Mouse (Mus musculus) stomach, embryonic 15.5 days (tissue): ENCODE data around the gene Dab2. TPM values are rescaled to one million over a fixed set of nuclear protein-coding genes. Genes with fewer than 3 reads are reported as not detected.

ENCODE experiments used
- ATAC-seq: fragments of 200-750 bp; cut with Nextera tagmentation; 2 replicates; pipeline ENCODE4 v1.8.0; 2017; ENCODE audit warnings: low read depth, moderate number of reproducible peaks, moderate TSS enrichment; ENCODE audit not compliant: insufficient read depth, low FRiP score
- H3K27ac ChIP-seq: fragments of 300-500 bp; sonication (generic); 2 replicates; pipeline ENCODE4 v1.5.1; 2015; ENCODE audit warnings: mild to moderate bottlenecking, inconsistent platforms
- H3K27me3 ChIP-seq: fragments of 300-500 bp; sonication (generic); replicated peaks from 2 replicates; pipeline ENCODE4 v1.6.1; 2015; ENCODE audit warnings: inconsistent platforms
- H3K36me3 ChIP-seq: fragments of 300-500 bp; sonication (generic); 2 replicates; pipeline ENCODE4 v1.6.1; 2015; ENCODE audit warnings: inconsistent platforms
- H3K4me1 ChIP-seq: fragments of 300-500 bp; sonication (generic); 2 replicates; pipeline ENCODE4 v1.6.1; 2015; ENCODE audit warnings: inconsistent platforms
- H3K4me2 ChIP-seq: fragments of 300-500 bp; sonication (generic); 2 replicates; pipeline ENCODE4 v1.6.1; 2015; ENCODE audit warnings: mild to moderate bottlenecking, inconsistent platforms
- H3K4me3 ChIP-seq: fragments of 300-500 bp; sonication (generic); replicated peaks from 2 replicates; pipeline ENCODE4 v1.5.1; 2015; ENCODE audit warnings: inconsistent platforms
- H3K9ac ChIP-seq: fragments of 300-500 bp; sonication (generic); 2 replicates; pipeline ENCODE4 v1.6.1; 2015; ENCODE audit warnings: inconsistent platforms
- H3K9me3 ChIP-seq: fragments of 300-500 bp; sonication (generic); 2 replicates; pipeline ENCODE4 v1.6.1; 2016; ENCODE audit warnings: inconsistent platforms
- WGBS: fragments of 180-500 bp; shearing (Covaris S2); methylation state at CpG from one replicate; pipeline ENCODE4 v1.1.7; 2015; 5-methylcytosine and 5-hydroxymethylcytosine counted together
- polyA plus RNA-seq: library from polyadenylated mRNA; unstranded; fragments of >200 nt; fragmentation: Nextera tagmentation; extraction: Ambion mirVana; gene quantifications from 2 replicates; pipeline ENCODE4 v1.2.1, GENCODE M21; 2015

The Dab2 gene
- polyA plus RNA-seq, 1 experiment from 2014 or later: 34.1 TPM

GRCm38 (mm10) chr15:6385241-6385640, 85.7 kb downstream of the Dab2 start:
- no peak overlapping the region for H3K4me2 ChIP-seq
- no peak overlapping the region for H3K9ac ChIP-seq
- no peaks in the 10 kb centered on the region for H3K27me3 ChIP-seq
- no peak overlapping the region for H3K4me3 ChIP-seq
- no peaks in the 10 kb centered on the region for H3K36me3 ChIP-seq
- no peak overlapping the region for H3K27ac ChIP-seq
- 17% methylated on average over 1 of the region's 1 CpGs for WGBS
- ATAC-seq: no peak
- H3K4me1 ChIP-seq: peaks cover 9% of the 10 kb centered on the region; the same call in 1 of the 2 replicates
- H3K9me3 ChIP-seq: no peaks in the 10 kb centered on the region

- peaks cover 12% of the 10 kb centered on the region; the same call in 1 of the 2 replicates for H3K4me1 ChIP-seq
- H3K4me3 ChIP-seq: peak overlapping the region; percentile 54
- H3K4me2 ChIP-seq: peak overlapping the region; percentile 82
- H3K27ac ChIP-seq: peak overlapping the region; percentile 66; the same call in 1 of the 2 replicates
- no peaks in the 10 kb centered on the region for H3K9me3 ChIP-seq
- 2% methylated on average over 49 of the region's 49 CpGs for whole genome bisulfite sequencing
- H3K27me3 ChIP-seq: no peaks in the 10 kb centered on the region
- H3K36me3 ChIP-seq: no peaks in the 10 kb centered on the region
- H3K9ac ChIP-seq: peak overlapping the region; percentile 25; the same call in 1 of the 2 replicates
- ATAC-seq: peak; percentile 88
These were observed 86.8 kb downstream of the Dab2 start for GRCm38 (mm10) chr15:6386159-6386951.

- no peaks in the 10 kb centered on the region for H3K27me3 ChIP-seq
- no peaks in the 10 kb centered on the region for H3K36me3 ChIP-seq
- ATAC-seq: no peak
- peak overlapping the region; percentile 66; the same call in 1 of the 2 replicates for H3K27ac ChIP-seq
- peaks cover 12% of the 10 kb centered on the region; the same call in 1 of the 2 replicates for H3K4me1 ChIP-seq
- no peaks in the 10 kb centered on the region for H3K9me3 ChIP-seq
- peak overlapping the region; percentile 25; the same call in 1 of the 2 replicates for H3K9ac ChIP-seq
- peak overlapping the region; percentile 82 for H3K4me2 ChIP-seq
- WGBS: 6% methylated on average over 19 of the region's 19 CpGs
- peak overlapping the region; percentile 54 for H3K4me3 ChIP-seq
These were observed 87.6 kb downstream of the Dab2 start for GRCm38 (mm10) chr15:6386961-6387728.

GRCm38 (mm10) chr15:6387729-6388070, 88.1 kb downstream of the Dab2 start:
- H3K4me2 ChIP-seq: peak overlapping the region; percentile 82
- peak overlapping the region; percentile 25; the same call in 1 of the 2 replicates for H3K9ac ChIP-seq
- WGBS: 18% methylated on average over 6 of the region's 6 CpGs
- ATAC-seq: no peak
- peaks cover 12% of the 10 kb centered on the region; the same call in 1 of the 2 replicates for H3K4me1 ChIP-seq
- H3K27ac ChIP-seq: 0 out of 2 replicates have a peak overlapping the region, but pooled peaks have one; percentile 35
- H3K4me3 ChIP-seq: peak overlapping the region; percentile 54
- no peaks in the 10 kb centered on the region for H3K9me3 ChIP-seq
- H3K27me3 ChIP-seq: no peaks in the 10 kb centered on the region
- no peaks in the 10 kb centered on the region for H3K36me3 ChIP-seq

- Histone ChIP-seq H3K27ac (0 out of 2 replicates have a peak overlapping the region, but pooled peaks have one; percentile 14), H3K4me3 (peak overlapping the region; percentile 54)
These were observed 88.6 kb downstream of the Dab2 start for GRCm38 (mm10) chr15:6388146-6388545.

GRCm38 (mm10) chr15:6388631-6389030, 89.0 kb downstream of the Dab2 start:
- Histone ChIP-seq H3K9me3 (no peaks in the 10 kb centered on the region), H3K4me2 (peak overlapping the region; percentile 82), H3K4me3 (peak overlapping the region; percentile 54), H3K27ac (no peak overlapping the region), H3K9ac (no peak overlapping the region), H3K36me3 (no peaks in the 10 kb centered on the region), H3K4me1 (peaks cover 12% of the 10 kb centered on the region; the same call in 1 of the 2 replicates), H3K27me3 (no peaks in the 10 kb centered on the region)
- no peak for ATAC-seq
- 95% methylated on average over 7 of the region's 7 CpGs for WGBS

More at GRCm38 (mm10) chr15:6388146-6388545, 88.6 kb downstream of the Dab2 start:
- no peaks in the 10 kb centered on the region for H3K9me3 ChIP-seq
- no peaks in the 10 kb centered on the region for H3K27me3 ChIP-seq
- ATAC-seq: no peak
- H3K4me2 ChIP-seq: peak overlapping the region; percentile 82
- WGBS: 51% methylated on average over 3 of the region's 3 CpGs
- H3K9ac ChIP-seq: no peak overlapping the region
- no peaks in the 10 kb centered on the region for H3K36me3 ChIP-seq
- H3K4me1 ChIP-seq: peaks cover 12% of the 10 kb centered on the region; the same call in 1 of the 2 replicates

GRCm38 (mm10) chr15:6390106-6390505, 90.5 kb downstream of the Dab2 start:
- H3K4me2 ChIP-seq: no peak overlapping the region
- no peaks in the 10 kb centered on the region for H3K36me3 ChIP-seq
- no peaks in the 10 kb centered on the region for H3K9me3 ChIP-seq
- no peak overlapping the region for H3K27ac ChIP-seq
- ATAC-seq: no peak
- H3K9ac ChIP-seq: no peak overlapping the region
- 63% methylated on average over 4 of the region's 4 CpGs for WGBS
- H3K4me3 ChIP-seq: no peak overlapping the region
- peaks cover 12% of the 10 kb centered on the region; the same call in 1 of the 2 replicates for H3K4me1 ChIP-seq
- no peaks in the 10 kb centered on the region for H3K27me3 ChIP-seq

- H3K27me3 ChIP-seq: no peaks in the 10 kb centered on the region
- no peak overlapping the region for H3K4me3 ChIP-seq
- 17% methylated on average over 2 of the region's 2 CpGs for WGBS
- ATAC-seq: 0 out of 2 replicates have a peak, but pooled peaks have one; percentile 15
- H3K27ac ChIP-seq: no peak overlapping the region
- no peak overlapping the region for H3K9ac ChIP-seq
- peaks cover 12% of the 10 kb centered on the region; the same call in 1 of the 2 replicates for H3K4me1 ChIP-seq
- H3K36me3 ChIP-seq: no peaks in the 10 kb centered on the region
- H3K4me2 ChIP-seq: no peak overlapping the region
- no peaks in the 10 kb centered on the region for H3K9me3 ChIP-seq
These were observed 91.1 kb downstream of the Dab2 start for GRCm38 (mm10) chr15:6390657-6391056.

GRCm38 (mm10) chr15:6391886-6392285, 92.3 kb downstream of the Dab2 start:
- H3K9me3 ChIP-seq: no peaks in the 10 kb centered on the region
- WGBS: 90% methylated on average over 3 of the region's 3 CpGs

GRCm38 (mm10) chr15:6393624-6394023, 94.0 kb downstream of the Dab2 start:
- Histone ChIP-seq H3K27ac (no peak overlapping the region), H3K4me1 (peaks cover 9% of the 10 kb centered on the region; the same call in 1 of the 2 replicates), H3K4me2 (no peak overlapping the region), H3K9ac (no peak overlapping the region), H3K4me3 (no peak overlapping the region), H3K36me3 (no peaks in the 10 kb centered on the region), H3K27me3 (no peaks in the 10 kb centered on the region), H3K9me3 (no peaks in the 10 kb centered on the region)
- no peak for ATAC-seq
- 92% methylated on average over 4 of the region's 4 CpGs for WGBS

More at GRCm38 (mm10) chr15:6391886-6392285, 92.3 kb downstream of the Dab2 start:
- peaks cover 12% of the 10 kb centered on the region; the same call in 1 of the 2 replicates for H3K4me1 ChIP-seq
- no peaks in the 10 kb centered on the region for H3K36me3 ChIP-seq
- H3K9ac ChIP-seq: no peak overlapping the region
- ATAC-seq: no peak
- H3K27me3 ChIP-seq: no peaks in the 10 kb centered on the region
- no peak overlapping the region for H3K4me3 ChIP-seq
- no peak overlapping the region for H3K27ac ChIP-seq
- no peak overlapping the region for H3K4me2 ChIP-seq

- H3K4me1 ChIP-seq: no peaks in the 10 kb centered on the region
- H3K27me3 ChIP-seq: no peaks in the 10 kb centered on the region
- no peaks in the 10 kb centered on the region for H3K36me3 ChIP-seq
- ATAC-seq: no peak
- H3K4me2 ChIP-seq: no peak overlapping the region
- WGBS: 84% methylated on average over 4 of the region's 4 CpGs
- H3K4me3 ChIP-seq: no peak overlapping the region
- no peak overlapping the region for H3K27ac ChIP-seq
- H3K9ac ChIP-seq: no peak overlapping the region
- H3K9me3 ChIP-seq: no peaks in the 10 kb centered on the region
These were observed 98.6 kb downstream of the Dab2 start for GRCm38 (mm10) chr15:6398211-6398610.
